Mouse (Mus musculus) urinary bladder, adult 18-20 months (tissue): ENCODE measurements around the gene Avil.

Experiments used
- DNase-seq, 2 experiments: peaks; one replicate each; pipeline ENCODE4 v3.0.0; 2022; ENCODE audit warnings: low spot score in 2 of 2, mixed read lengths in 2 of 2

Gene Avil

DNA sequence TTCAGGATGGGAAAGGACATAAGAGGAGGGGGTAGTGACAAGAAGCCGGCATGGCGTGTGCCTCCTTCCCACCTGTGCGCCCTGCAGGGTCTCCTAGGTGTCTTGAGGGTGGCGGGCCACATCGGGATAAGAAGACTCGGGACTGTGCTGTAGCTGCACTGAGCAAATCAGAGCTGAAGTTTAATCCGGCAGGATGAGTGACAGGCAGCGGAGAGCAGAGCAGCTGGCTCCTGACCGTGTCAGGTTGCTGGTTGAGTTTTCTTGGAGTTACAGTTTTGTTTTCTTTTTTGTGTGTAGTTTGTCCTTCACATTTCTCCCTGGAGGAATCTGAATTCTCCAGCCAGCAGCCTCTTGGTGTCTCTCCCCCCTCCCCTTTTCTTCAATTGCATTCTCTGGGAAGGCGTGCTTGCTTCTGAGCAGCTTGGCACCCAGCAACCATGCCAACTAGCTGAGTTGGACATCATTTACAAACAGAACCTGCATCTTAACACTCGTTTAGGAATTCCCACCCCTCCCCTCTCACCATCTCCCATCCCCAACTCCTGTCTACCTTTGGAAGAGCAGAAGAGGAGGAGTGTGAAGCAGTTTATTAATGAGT is 19.5 kb upstream of the Avil start:
- DNase-seq = no peak

DNA sequence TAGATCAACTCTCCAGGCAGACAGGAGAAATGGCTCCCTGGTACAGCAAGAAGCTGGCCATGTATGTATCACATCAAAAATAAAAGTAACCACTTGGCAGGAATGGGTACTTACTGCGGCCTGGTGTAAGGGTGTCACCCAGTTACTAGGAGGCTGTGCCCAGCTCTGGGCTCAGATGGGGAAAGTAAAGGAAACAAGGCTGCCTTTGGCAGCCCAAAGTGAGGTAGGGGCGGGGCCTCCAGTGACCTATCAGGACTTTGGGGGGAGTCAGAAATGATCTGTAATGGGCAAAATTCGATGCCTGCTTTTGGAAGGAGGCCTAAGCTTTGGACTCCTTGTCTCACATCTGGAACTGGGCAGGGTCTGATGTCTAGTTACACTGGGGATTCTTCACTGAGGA is 18.8 kb upstream of the Avil start:
- DNase-seq = no peak

DNA sequence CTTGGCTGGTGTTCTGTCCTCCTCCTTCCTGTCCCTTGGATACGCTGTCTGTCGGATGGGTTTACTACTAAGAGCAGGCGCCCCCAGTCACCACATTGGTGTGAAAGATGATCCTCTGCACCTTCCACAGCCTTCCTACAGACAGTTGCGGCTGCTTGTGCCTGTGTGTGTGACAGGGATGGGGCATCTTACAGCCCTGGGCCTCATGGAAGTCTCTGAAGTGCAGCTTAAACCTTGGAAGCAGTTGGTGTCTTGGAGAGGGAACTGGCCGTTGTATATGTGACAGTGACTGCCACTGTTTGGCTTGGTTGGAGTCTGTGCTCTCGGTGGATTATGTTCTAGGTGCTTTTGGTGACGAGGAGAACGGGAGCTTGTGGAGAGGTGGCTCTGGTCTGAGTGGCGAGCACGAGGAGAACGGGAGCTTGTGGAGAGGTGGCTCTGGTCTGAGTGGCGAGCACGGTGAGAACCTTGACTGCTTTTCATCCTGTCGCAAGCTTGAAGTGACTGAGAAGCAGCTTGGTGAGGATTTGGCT is 17.2 kb upstream of the Avil start:
- no peak for DNase-seq

DNA sequence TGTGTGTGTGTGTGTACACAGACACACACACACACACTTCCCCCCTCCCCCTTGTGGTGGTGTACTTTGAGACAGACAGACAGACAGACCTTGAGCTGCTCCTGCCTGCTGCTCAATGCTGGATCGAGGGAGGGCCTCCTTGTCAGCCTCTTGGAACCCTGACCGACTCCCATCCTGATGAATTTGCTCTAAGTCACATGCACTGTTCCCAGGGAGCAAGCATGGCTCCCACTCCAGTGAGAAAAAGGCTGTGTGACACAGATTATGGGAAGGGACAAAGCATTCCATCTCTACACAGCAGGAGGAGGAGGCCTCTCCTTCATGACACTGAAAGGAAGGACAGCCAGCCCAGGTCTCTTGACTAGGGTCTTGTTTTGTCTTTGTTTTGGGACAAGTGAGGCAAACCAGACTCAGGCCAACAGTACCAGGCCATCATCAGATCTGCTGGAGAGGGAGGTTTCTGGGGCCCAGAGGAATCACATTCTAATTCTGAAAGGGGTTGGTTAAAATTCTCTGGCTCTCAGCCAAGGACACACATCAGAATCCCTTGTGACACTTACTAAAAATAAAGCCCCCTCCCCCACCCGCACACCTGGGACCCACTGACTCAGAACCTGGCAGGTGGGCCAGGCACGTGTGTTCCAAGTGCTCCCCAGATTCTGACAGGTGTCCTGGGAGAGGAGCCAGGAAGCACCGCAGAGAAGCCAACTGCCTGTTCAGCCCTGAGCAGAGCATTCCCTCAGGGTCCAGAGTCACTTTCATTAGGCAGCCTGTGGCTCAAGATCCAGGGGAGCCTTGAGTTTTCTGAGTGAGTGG is 16.1 kb upstream of the Avil start:
- no peak for DNase-seq

DNA sequence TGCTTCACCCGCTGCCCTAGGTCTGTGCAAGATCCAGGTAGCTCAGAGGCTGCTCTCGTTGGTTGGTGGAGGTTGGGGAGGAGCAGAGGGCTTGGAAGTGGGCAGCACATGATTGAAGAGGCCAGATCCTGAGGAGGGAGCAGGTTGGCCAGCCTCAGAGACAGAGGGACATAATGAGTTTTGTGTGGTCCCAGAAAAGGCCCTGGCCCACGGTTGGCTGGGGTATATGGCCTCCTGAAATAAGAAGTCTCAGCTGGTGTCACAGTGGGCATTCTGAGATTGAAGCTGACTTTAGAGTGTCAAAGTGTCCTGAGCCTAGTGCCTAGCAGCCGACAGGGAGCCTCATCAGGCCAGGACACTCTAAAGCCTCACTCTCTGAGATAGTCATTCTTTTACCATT is 15.4 kb upstream of the Avil start:
- DNase-seq = no peak

DNA sequence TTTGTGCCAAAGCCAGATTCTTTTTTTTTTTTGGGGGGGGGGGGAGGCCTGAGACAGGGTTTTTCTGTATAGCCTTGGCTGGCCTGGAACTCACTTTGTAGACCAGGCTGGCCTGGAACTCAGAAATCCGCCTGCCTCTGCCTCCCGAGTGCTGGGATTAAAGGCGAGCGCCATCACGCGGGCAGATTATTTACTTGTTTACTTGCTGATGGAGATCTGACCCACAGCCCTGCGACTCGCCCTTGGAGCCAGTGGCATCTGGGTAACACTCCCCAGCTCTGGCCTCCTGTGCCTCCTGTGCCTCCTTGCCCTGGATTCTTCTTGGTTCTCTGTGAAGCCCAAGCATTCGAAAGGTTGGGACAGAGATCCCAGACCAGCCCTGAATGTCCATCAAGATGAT is 14.9 kb upstream of the Avil start:
- no peak for DNase-seq

DNA sequence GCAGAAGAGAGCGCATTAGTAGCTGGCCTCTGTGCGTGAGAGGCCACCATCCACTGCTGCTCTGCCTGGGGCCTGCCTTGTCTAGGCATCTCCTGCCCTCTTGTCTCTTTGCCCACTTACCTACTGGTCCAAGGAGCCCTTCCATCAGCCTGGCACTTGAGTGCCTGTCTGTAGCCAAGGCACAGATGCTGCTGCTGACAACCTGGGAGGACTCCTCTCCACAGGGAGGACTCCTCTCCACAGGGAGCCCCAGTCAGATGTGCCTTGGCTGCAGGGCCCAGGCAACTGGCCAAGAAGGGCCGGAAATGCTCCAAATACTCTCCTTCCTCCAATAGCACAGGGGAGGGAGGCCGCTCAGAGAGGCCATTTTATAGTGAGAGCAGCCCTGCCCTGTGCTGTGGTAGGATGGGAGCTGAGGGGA is 14.0 kb upstream of the Avil start:
- peak; percentile 60 to 70 for DNase-seq

DNA sequence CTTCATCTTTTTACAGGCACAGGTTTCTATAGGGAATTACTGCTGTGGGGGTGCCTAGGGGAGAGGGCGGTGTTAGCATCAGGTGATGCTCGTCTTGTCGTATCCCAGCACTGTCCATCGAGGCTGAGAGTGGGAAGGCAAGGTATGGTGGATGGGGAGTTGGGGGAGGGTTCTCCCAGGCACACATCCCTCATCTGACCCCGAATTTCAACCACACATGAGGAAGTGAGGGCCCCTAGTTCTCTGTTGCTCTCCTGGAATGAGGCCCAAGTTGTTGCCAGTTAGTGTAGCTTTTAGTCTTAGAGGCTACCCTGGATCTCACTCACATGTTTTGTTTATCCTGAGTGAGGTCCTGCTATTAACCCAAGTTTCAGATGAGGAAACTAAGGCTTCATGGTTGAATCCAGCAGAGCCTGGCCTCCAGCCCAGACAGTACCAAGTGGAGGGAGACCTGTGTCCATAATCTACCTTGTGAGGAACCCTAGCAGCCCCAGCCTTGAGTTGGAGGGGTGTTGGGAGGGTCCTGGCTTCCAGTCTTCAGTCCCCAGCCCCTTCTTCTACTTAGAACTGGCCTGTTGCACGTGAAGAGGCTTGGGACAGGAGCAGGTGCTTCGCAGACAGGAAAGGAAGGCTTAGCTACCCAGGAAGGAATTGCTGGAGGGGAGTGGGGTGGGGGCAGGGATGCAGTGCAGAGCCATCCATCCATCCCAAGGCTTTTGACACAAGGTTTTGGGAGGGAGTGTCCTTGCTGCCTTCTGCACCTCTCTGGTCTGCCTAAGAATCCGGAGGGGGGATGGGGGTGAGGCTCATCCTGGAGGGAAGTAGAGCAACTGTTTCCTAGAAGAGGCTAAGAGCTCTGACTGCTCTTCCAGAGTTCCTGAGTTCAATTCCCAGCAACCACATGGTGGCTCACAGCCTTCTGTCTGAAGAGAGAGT is 13.1 kb upstream of the Avil start:
- no peak for DNase-seq

DNA sequence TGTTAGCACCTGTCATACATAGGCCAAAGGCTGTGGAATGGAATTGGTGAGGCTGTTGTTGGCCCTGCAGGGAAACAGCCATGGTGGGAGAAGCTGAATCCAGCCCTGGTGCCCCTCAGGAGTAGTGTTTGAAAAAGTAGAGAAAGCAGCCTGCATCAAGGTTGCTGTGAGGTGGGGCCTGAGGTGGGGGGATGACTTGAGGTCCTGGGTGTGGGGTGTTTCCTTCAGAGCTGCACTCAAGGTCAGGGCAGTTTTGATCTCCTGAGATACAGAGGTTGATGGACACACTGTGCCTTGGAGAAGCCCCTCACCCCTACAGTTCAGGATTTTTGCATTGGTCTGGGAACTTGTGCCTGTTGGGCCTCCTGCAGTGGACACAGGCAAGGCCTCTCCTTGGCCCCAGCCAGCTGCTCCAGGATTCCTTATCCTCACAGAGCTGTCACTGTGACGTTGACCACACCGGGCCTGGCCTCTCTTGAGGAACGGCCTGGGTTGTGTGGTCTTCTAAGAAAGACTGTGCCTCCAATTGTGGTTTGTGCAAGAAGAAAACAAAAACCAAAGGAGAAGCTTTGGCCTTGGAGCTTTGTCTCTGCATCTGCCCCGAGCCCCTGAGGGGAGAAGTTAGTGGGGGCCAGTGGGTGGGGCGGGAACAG is 11.9 kb upstream of the Avil start:
- DNase-seq = no peak

DNA sequence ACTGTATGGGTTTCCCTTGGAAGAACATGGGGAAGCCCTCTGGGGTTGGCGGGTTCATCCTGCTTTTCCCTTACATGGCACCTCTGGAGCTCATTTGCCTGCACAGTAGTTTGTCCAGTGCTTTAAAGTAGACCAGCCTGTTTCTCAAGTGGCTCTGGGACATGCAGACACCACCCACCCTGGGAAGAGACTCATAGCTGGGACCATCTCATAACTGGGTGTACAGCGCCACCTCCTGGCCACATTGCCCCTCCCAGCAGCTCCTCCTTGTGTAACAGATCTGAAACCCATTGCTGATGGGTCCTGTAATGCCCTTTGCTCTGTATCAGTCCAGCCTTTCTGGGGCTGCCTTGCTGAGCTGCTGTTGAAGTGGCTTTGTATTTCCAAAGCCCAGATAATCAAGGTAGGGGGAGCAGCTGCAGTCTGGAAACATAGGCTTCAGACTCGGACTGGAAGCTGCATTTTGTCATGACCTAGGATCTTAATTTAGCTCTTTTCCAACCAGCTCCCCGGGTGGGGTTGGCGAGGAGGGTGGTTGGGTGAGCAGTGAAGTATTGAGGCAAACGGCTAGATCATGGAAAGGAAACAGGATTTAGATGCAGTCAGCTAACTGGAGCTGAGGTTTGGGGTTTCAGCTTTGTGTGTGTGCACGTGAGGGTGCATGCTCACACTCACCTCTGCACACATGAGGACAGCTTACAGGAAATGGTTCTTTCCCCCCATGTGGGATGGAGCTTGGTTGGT is 10.0 kb upstream of the Avil start:
- peak; percentile 67 to 72 for DNase-seq

DNA sequence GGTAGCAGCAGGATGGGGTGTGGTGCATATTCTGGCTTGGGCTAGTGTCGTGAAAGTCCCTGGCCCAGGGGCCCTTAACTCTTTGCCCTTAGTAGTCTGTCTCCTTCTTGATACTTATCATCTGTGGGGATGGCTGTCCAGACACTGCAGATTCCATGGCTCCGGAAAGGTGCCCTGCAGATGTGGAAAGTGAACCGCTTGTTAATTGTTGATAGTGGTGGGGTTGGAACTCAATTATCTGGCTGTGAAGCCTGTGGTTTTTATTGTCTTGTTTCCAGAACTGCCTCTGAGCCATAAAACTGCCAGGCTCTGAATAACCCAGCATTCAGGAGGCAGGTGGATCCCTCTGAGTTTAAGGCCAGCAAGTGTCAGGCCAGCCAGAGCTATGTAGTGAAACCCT is 8.8 kb upstream of the Avil start:
- no peak for DNase-seq

DNA sequence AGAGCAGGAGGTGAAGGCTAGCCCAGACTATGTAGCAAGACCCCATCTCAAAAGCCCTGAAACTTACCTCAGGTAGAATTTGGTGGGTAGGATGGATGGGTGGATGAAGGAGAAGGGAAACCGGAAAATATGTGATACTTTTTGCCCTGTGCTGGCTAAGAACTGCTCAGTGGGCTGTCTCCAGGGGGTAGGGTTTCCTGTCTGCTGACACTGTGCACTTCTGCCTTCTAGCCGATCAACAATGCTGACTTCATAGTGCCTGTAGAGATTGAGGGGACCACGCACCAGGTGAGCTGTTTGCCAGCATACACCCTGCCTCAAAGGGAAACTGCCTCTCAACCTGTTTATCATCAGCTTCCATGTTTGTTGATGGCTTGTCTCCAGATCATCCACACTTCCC is 6.9 kb upstream of the Avil start:
- DNase-seq = no peak

DNA sequence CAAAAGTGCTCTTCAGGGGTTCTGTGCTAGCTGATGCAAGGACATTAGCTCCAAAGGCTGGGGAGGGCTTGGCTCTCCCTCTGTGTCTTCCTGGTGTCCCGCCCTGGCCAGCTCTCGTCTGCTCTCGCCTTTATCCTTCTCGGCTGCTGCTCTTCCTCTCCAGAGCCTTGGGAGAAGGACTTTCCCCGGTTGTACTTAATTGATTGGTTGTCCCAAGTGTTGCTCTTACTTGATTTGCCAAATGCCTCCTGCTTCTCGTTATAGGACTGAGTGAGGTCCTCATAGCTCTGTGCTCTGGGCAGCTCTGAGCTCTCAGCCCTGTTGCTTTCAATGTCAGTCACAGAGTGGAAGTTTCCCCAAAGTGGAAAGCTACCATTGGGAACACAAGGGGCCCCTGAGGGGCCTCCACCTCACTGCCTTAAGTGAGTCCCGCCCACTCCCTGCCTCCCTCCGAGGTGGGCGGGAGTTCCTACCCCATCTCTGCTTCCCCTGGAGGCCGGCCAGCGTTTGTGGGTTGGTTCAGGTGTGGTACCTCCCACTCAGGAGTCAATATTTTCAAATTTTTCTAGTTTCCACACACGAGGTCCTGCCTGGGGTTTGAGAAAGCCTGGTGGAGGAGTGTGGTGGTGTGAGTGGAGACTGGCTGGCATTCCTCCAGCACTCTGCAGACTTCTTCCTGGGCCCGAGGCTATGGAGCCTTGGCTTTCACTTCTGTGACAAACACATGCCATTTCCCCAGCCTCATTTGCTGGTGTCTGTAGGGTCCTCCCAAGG is 3.0 kb upstream of the Avil start:
- DNase-seq = no peak

DNA sequence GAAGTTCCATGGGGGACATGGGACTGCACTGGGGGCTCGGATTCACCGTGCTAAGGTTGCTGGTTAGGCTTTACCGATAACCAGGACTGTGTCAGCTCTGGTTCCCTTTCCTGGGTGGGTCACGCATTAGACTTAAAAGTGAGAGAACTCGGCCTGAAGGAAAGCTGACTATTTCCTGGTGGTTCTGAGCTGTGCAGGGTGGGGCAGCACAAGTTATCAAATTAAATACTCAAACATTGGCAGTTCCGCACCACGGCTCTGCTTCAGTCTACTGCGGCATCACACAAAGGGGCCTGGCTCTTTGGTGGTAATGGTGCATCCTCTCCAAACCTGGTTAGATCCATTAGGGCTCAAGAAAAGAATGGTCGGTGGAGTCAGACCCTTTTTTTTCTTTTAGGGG is 788 bp downstream of the Avil start:
- DNase-seq = no peak

DNA sequence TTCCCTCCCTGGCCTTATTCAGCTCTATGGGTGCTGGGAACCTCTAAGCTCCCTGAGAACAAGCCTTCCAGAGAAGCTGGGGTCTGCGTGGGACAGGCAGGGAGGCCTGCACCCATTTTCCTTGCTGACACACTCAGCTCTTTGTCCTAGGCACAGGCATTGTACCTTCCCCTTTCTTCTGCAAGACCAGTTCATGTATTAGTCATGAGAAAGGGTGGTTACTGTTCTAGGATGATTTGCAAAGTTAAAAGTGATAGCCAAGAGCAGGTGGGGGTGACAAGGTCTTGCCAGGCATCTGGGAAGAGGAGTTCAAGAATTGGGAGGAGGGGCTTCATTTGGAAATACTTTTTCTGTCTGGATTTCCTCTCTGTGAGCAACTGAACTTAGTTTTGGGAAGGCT is 1.5 kb downstream of the Avil start:
- no peak for DNase-seq

DNA sequence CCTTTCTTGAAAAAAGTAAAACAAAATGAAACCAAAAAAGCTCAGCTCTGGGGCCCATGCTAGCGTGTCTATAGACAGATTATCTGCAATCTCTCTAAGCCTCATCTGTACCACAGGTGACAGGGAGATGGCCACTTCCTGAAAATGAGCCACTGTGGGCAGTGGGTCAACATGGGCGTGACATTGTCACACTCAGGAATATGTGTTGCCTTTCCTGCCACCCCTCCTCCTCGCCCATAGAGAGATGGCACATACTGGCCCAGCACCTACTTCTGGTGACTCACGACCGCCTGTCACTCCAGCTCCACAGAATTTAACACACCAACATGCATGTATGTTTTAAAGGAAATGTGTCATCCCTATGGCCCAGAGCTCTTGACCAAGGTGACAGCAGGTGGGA is 2.3 kb downstream of the Avil start:
- DNase-seq = no peak

DNA sequence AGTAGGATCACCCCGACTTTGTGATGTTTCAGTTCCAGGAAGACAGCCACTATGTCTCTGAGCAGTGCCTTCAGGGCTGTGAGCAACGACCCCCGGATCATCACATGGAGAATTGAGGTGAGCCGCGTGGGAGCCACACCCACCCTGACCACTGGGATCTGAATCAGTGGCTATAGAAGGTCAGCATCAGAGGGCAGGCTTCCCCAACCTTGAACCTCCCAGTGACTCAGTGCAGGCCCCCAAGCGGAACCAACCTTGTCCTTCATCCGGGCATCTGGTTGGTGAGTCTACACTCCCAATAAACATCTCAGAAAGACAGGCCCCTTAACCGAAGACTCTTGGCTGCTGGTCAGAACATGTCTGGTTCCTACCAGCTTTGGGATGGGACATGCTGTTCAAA is 2.8 kb downstream of the Avil start:
- DNase-seq = no peak

DNA sequence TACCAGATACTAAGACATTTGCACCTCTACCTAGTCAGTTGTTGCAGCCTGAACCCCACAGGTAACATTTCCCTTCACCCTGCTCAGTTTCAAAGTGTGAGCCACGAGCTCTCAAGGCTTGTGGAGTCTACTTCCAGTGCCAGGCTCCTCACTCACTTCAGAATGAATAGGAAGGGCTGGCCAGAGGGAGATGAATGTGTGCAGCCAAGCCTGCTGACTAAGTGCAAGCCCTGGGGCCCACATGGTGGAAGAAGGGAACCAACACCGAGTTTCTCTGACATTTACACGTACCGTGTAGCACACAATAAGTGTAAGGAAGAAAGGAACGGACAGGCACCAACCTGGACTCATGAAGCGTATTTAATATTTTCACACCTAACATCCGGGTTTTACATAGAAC is 3.3 kb downstream of the Avil start:
- no peak for DNase-seq

DNA sequence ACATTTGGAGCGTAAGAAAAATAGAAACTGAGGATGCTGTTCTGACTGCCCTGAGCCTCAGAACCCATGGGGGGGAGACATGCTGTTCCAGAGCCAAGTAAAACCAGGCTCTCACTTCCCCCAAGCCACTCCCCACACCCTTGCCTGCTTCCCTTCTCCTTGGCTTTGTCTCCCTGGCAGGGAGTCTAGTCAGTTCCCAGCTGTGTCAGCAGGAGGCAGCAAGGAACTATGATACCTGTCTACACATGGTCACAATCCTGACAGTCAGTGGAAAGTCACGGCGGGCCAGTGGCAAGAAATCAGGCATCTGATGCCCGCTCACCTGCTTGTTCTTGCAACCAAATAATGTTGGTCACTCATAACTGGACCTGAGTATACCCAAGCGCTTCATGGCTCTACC is 16.0 kb downstream of the Avil start:
- DNase-seq = no peak

DNA sequence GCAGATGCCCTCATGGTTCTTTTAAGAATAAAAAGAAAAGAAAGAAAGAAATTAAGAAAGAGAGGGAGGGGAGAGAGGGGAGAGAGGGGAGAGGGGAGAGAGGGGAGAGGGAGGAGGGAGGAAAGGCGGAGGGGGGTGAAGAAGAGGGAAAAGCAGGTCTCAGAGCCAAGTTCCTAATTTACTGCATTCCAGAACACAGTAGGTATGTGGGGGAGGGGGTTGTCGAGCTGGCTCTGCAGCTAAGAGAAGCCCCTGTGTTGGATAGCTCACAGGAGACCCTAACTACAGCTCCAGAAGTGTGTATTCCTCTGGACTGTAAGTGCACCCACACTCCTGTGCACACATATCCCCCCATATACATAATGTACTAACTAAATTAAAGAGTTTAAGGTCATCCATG is 16.6 kb downstream of the Avil start:
- DNase-seq = no peak
